Comparison of ENCODE assay signal across 21 mouse cellular contexts in the genomic region with DNA sequence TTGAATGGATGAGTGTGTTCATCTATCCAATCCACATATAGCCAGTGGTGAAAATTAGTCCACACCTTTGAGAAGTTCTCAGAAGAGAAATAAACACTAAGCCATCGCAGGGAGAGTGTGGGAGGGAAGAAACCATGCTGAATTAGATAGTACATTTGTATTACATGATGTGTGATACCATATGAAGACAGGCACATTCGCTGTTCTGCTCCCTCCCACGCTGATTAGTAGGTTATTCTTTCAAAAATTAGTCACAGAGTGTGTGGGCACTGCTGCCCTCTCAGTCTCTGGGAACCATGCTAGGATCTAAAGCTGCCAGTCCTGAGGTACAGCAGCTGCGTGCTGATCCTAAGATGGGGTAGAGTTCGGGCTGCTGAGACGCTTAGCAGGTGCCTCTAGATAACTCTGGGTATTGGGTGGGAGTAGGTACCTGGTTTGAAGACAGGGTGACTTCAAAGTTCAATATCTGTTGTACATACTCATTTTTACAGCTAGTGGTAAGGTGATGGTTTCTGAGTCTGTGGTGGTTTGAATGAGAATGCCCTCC. TPM values are rescaled to one million over a fixed set of nuclear protein-coding genes. Genes with fewer than 3 reads are reported as not detected.
DNase-seq lines count a peak whose midpoint lies in the region; ATAC-seq lines count a peak whose summit lies in the region.
"Had no signal": no experiment of that assay in that cellular context is flagged by ENCODE, and none has a peak within 500 bp of the region (broad histone marks: within the 10 kb centered on the region; RNA-seq: fewer than 3 reads in every experiment).

No protein-coding gene starts in this region.

- H3K9ac ChIP-seq in midbrain, embryonic 11.5 days (ENCODE audit: low read length): no peak overlapping the region
- H3K9ac ChIP-seq: forebrain, embryonic 12.5 days; hindbrain, embryonic 14.5 days; midbrain, embryonic 15.5 days; neural tube, embryonic 15.5 days had no signal

- H3K36me3 ChIP-seq in midbrain, embryonic 11.5 days (ENCODE audit: control insufficient read depth, insufficient read depth, low read length): no peaks in the 10 kb centered on the region
- H3K36me3 ChIP-seq: embryonic facial prominence, embryonic 10.5 days; forebrain, embryonic 12.5 days; midbrain, embryonic 15.5 days; neural tube, embryonic 15.5 days had no signal

- no peak for ATAC-seq in midbrain, embryonic 11.5 days (ENCODE audit: low FRiP score)
- ATAC-seq: midbrain, embryonic 15.5 days had no signal

- WGBS in midbrain, embryonic 11.5 days: 92% methylated on average over 6 of the region's 6 CpGs

- H3K4me1 ChIP-seq in midbrain, embryonic 11.5 days (ENCODE audit: control insufficient read depth, insufficient read depth, low read length): no peaks in the 10 kb centered on the region
- H3K4me1 ChIP-seq: embryonic facial prominence, embryonic 10.5 days; midbrain, embryonic 15.5 days had no signal

- H3K4me3 ChIP-seq in midbrain, embryonic 11.5 days (ENCODE audit: low read depth, low read length): no peak overlapping the region
- H3K4me3 ChIP-seq: embryonic facial prominence, embryonic 10.5 days; forebrain, embryonic 12.5 days; megakaryocyte, embryonic 14.5 days; midbrain, embryonic 15.5 days; neural tube, embryonic 15.5 days had no signal

- no peaks in the 10 kb centered on the region for H3K27me3 ChIP-seq in midbrain, embryonic 11.5 days (ENCODE audit: control insufficient read depth, insufficient read depth, low read length)
- H3K27me3 ChIP-seq: forebrain, embryonic 12.5 days; megakaryocyte, embryonic 14.5 days; midbrain, embryonic 15.5 days; neural tube, embryonic 15.5 days had no signal

- H3K4me2 ChIP-seq in midbrain, embryonic 11.5 days: no peak overlapping the region
- H3K4me2 ChIP-seq: forebrain, embryonic 12.5 days; hindbrain, embryonic 14.5 days; midbrain, embryonic 15.5 days; neural tube, embryonic 15.5 days had no signal

- peak; percentile 43 for DNase-seq in layer of hippocampus, adult 11-12 months (ENCODE audit: low spot score)
- no peak for DNase-seq in layer of hippocampus, postnatal 25 days (ENCODE audit: extremely low spot score in 1 of 2, low spot score in 1 of 2)
- DNase-seq in right cerebral cortex, postnatal 36 days (ENCODE audit: low spot score in 2 of 2): peak; percentile 37 to 42
- no peak for DNase-seq in right cerebral cortex, postnatal 14 days
- DNase-seq in layer of hippocampus, adult 9-11 months: peak; percentile 79
- DNase-seq in midbrain, embryonic 11.5 days (ENCODE audit: low spot score, missing footprints): no peak
- no peak for DNase-seq in ovary, postnatal 14 days (ENCODE audit: low spot score)
- DNase-seq: cerebellum, adult 2 months; gastrocnemius, postnatal 25 days; kidney, adult 8-10 months; kidney, postnatal 14 days; liver; lung, postnatal 14 days; spleen, adult 18-20 months; thymus, adult 2 months had no signal

- H3K9me3 ChIP-seq in midbrain, embryonic 11.5 days (ENCODE audit: control insufficient read depth, low read length): no peaks in the 10 kb centered on the region
- H3K9me3 ChIP-seq: embryonic facial prominence, embryonic 10.5 days; forebrain, embryonic 12.5 days; midbrain, embryonic 15.5 days; neural tube, embryonic 15.5 days had no signal

- no peak overlapping the region for H3K27ac ChIP-seq in midbrain, embryonic 11.5 days (ENCODE audit: low read depth, low read length)
- H3K27ac ChIP-seq: embryonic facial prominence, embryonic 10.5 days; forebrain, embryonic 12.5 days; hindbrain, embryonic 14.5 days; midbrain, embryonic 15.5 days; neural tube, embryonic 15.5 days had no signal

RNA-seq across cellular contexts. Expression of a gene that starts 20.1 kb away (rescaled TPM):
- total RNA-seq in layer of hippocampus, postnatal 25 days (2021): 10 to 100 TPM; 22.2 to 22.5 TPM
- 22.2 and 23.2 TPM in 2 replicates for polyA plus RNA-seq in midbrain, embryonic 11.5 days (2014; fragmentation: Nextera tagmentation; extraction: Ambion mirVana)

Comparison
In these comparisons a context has a peak if more than half of its experiments do, and no peak if none do; other contexts are left out.
1. DNase-seq: peak in layer of hippocampus, adult 11-12 months (single experiment), right cerebral cortex, postnatal 36 days (2 of 2) and layer of hippocampus, adult 9-11 months (single experiment); none in layer of hippocampus, postnatal 25 days (0 of 2), right cerebral cortex, postnatal 14 days (single experiment), midbrain, embryonic 11.5 days (single experiment) and ovary, postnatal 14 days (single experiment).